Mouse (Mus musculus): ENCODE results near the gene 4931422A03Rik. TPM values are rescaled to one million over a fixed set of nuclear protein-coding genes. Genes with fewer than 3 reads are reported as not detected.
"Not testable (repeated sequence)": the region's sequence is repeated elsewhere in the genome, so short reads cannot be mapped to it uniquely, and the experiment has no call there.

Gene 4931422A03Rik
- polyA plus RNA-seq (2015; fragmentation: Nextera tagmentation; extraction: Ambion mirVana): 2.0 and 2.6 TPM in 2 replicates

DNA sequence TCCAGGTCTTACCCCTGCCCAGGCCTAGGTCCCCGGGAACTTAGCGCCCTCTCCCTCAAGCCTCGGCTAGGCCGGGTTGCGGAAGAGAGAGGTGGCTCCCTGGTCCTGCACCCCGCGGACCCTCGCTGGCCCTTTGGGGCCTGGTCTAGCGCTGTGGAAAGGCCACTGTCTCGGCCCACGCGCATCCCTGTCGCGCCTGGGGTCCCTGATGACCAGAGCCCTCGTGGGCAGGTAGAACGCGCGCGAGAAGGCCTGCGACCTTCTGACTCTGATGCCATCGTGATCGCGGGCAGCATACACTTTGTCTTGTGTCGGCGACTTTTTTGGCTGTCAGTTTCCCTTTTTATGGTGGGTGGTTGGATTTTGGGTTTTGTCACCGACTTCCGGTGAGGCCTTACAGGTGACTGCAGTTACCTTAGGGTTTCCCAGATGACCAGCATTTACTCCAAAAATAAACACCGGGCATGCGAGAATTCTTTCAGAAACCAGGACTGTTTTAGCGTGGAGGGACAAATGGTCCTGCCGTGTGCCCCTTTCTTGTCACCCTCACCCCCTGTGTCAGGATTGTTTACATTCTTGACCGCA, at the start of gene 4931422A03Rik:
Gene 4931422A03Rik, minus strand, starts transcription at position 223 of the 585 bp plus-strand sequence.
- H3K4me3 ChIP-seq (ENCODE audit: low read length): peak within 1 kb of the TSS; percentile 99
- H3K9ac ChIP-seq (replicated peaks; ENCODE audit: low read length): peak within 1 kb of the TSS; percentile 98
- H3K27me3 ChIP-seq (ENCODE audit: insufficient read depth, low read length): no peaks in the 10 kb centered on the region
- peaks cover 20% of the 10 kb centered on the region; the same call in 1 of the 2 replicates for H3K4me1 ChIP-seq (ENCODE audit: insufficient read depth, low read length)
- WGBS: under 1% methylated on average over 32 of the region's 32 CpGs
- H3K4me2 ChIP-seq (replicated peaks; ENCODE audit: low read depth, low read length): peak within 1 kb of the TSS; percentile 91
- H3K9me3 ChIP-seq (ENCODE audit: low read length): no peaks in the 10 kb centered on the region
- peak; percentile 86; the same call in 1 of the 2 replicates for ATAC-seq (ENCODE audit: low FRiP score, low TSS enrichment)
- peak within 1 kb of the TSS; percentile 71 for H3K27ac ChIP-seq (ENCODE audit: low read length)
- peaks cover 5% of the 10 kb centered on the region; the same call in 1 of the 2 replicates for H3K36me3 ChIP-seq (ENCODE audit: insufficient read depth, low read length)

- H3K9ac ChIP-seq (replicated peaks; ENCODE audit: low read length): peak within 1 kb of the TSS; percentile 46
- H3K4me1 ChIP-seq (ENCODE audit: insufficient read depth, low read length): 0 out of 2 replicates have a peak, but pooled peaks cover 4% of the 10 kb centered on the region
- peak within 1 kb of the TSS; percentile 56 for H3K4me2 ChIP-seq (replicated peaks; ENCODE audit: low read depth, low read length)
- no peaks in the 10 kb centered on the region for H3K27me3 ChIP-seq (ENCODE audit: insufficient read depth, low read length)
- WGBS: 4% methylated on average over 12 of the region's 13 CpGs
- peak within 1 kb of the TSS; percentile 53 for H3K27ac ChIP-seq (ENCODE audit: low read length)
- no peaks in the 10 kb centered on the region for H3K36me3 ChIP-seq (ENCODE audit: insufficient read depth, low read length)
- no peaks in the 10 kb centered on the region for H3K9me3 ChIP-seq (ENCODE audit: low read length)
- peak; percentile 94 for ATAC-seq (ENCODE audit: low FRiP score, low TSS enrichment)
- peak within 1 kb of the TSS; percentile 45 for H3K4me3 ChIP-seq (ENCODE audit: low read length)
Measured at GRCm38 (mm10) chr2:104069704-104070185, 41.6 kb upstream of the 4931422A03Rik start, which contains the start of gene Cd59b. Cd59b (plus strand) TSS chr2:104069849.

DNA sequence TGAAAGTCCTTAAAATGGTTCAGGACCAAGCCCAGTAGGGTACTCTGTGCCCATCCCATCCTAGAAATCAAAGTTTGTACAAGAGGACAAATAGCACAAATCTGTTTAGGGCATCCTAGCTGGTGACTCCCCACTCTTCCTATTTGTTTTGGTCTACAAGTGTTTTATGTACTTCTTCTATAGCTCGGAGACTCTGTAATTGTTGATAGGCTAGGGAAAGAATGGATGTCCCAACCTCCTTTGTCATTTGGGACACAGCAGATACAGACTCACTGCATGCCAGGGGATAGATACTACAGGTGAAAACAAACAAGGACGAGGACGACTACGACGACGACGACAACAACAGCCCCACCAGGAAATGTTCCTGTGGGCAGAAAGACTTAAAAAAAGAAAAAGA, 40.3 kb upstream of the 4931422A03Rik start, which contains the start of gene Gm10799:
Gene Gm10799, minus strand, starts transcription at position 101 of the 400 bp plus-strand sequence.
- H3K9ac ChIP-seq (replicated peaks; ENCODE audit: low read length); H3K27ac ChIP-seq (ENCODE audit: low read length); H3K27me3 ChIP-seq (ENCODE audit: insufficient read depth, low read length); H3K9me3 ChIP-seq (ENCODE audit: low read length); H3K36me3 ChIP-seq (ENCODE audit: insufficient read depth, low read length); ATAC-seq (ENCODE audit: low FRiP score, low TSS enrichment); H3K4me2 ChIP-seq (replicated peaks; ENCODE audit: low read depth, low read length); H3K4me1 ChIP-seq (ENCODE audit: insufficient read depth, low read length); H3K4me3 ChIP-seq (ENCODE audit: low read length): not testable (repeated sequence)
- 84% methylated on average over 7 of the region's 7 CpGs for WGBS

DNA sequence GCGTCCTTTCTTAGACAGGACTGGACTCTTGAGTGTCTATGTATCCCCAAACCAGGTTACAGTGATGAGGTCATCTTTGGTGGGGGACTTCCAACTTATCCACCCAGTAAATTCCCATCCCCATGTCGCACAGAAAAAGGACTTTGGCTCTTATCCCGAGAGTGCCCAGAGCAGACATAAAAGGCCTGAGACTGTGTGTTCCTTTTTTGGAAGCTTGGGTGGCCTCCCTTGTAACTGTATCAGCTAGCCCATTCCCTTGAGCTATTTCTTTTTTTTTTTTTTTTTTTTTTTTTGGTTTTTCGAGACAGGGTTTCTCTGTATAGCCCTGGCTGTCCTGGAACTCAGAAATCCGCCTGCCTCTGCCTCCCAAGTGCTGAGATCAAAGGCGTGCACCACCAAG, 37.4 kb upstream of the 4931422A03Rik start, which contains the start of gene Gm10912:
Gene Gm10912, plus strand, starts transcription at position 301 of the 400 bp plus-strand sequence.
- H3K9me3 ChIP-seq (ENCODE audit: low read length); H3K27ac ChIP-seq (ENCODE audit: low read length); H3K9ac ChIP-seq (replicated peaks; ENCODE audit: low read length); ATAC-seq (ENCODE audit: low FRiP score, low TSS enrichment); H3K27me3 ChIP-seq (ENCODE audit: insufficient read depth, low read length); H3K36me3 ChIP-seq (ENCODE audit: insufficient read depth, low read length); H3K4me1 ChIP-seq (ENCODE audit: insufficient read depth, low read length); H3K4me3 ChIP-seq (ENCODE audit: low read length); H3K4me2 ChIP-seq (replicated peaks; ENCODE audit: low read depth, low read length): not testable (repeated sequence)
- whole genome bisulfite sequencing: 94% methylated on average over 5 of the region's 6 CpGs

DNA sequence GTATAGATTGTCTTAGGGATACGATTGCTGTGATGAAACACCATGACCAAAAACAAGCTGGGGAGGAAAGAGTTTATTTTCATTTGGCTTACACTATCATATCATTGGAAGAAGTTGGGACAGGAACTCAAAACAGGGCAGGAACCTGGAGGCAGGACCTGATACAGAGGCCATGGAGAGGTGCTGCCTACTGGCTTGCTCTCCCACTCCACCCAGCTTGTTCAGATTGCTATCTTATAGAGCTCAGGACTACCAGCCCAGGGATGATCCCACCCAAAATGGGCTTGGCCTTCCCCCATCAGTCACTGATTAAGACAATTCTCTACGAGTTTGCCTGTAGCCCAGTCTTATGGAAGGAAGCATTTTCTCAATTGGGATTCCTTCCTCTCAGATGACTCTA, 36.0 kb upstream of the 4931422A03Rik start:
- no peak for ATAC-seq (ENCODE audit: low FRiP score, low TSS enrichment)
- no peak overlapping the region for H3K4me3 ChIP-seq (ENCODE audit: low read length)
- 88% methylated on average over 2 of the region's 2 CpGs for WGBS

GRCm38 (mm10) chr2:104062665-104063064, 34.5 kb upstream of the 4931422A03Rik start:
- Histone ChIP-seq H3K4me2 (replicated peaks; ENCODE audit: low read depth, low read length) (no peak overlapping the region), H3K4me1 (ENCODE audit: insufficient read depth, low read length) (no peaks in the 10 kb centered on the region), H3K4me3 (ENCODE audit: low read length) (no peak overlapping the region), H3K27me3 (ENCODE audit: insufficient read depth, low read length) (no peaks in the 10 kb centered on the region), H3K9me3 (ENCODE audit: low read length) (no peaks in the 10 kb centered on the region), H3K27ac (ENCODE audit: low read length) (no peak overlapping the region), H3K36me3 (ENCODE audit: insufficient read depth, low read length) (peaks cover 19% of the 10 kb centered on the region), H3K9ac (replicated peaks; ENCODE audit: low read length) (no peak overlapping the region)
- no peak for ATAC-seq (ENCODE audit: low FRiP score, low TSS enrichment)

More for the DNA sequence above, 36.0 kb upstream of the 4931422A03Rik start:
- Histone ChIP-seq H3K27me3 (ENCODE audit: insufficient read depth, low read length) (no peaks in the 10 kb centered on the region), H3K9me3 (ENCODE audit: low read length) (no peaks in the 10 kb centered on the region), H3K9ac (replicated peaks; ENCODE audit: low read length) (no peak overlapping the region), H3K27ac (ENCODE audit: low read length) (no peak overlapping the region), H3K4me2 (replicated peaks; ENCODE audit: low read depth, low read length) (no peak overlapping the region), H3K36me3 (ENCODE audit: insufficient read depth, low read length) (peaks cover 13% of the 10 kb centered on the region), H3K4me1 (ENCODE audit: insufficient read depth, low read length) (no peaks in the 10 kb centered on the region)

DNA sequence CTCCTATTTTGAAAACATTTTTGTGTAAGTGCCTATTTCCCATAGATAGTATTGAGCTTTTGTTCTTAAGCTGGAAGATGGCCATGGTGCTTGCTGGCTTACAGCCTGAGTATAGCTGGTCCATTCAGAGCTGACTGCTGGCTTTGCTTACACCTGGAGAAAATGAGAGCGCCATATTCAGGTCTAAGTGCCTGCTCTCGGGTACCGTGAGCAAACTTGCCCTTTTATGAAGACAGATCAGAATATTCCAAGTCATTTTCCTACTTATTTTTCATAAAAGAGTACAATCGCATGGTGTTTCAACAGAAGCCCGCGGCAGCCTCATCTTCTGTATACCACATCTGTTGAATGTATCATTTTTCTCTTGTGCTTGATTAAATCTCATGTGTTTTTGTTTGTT, 32.8 kb upstream of the 4931422A03Rik start:
- Histone ChIP-seq H3K4me3 (ENCODE audit: low read length) (no peak overlapping the region), H3K4me2 (replicated peaks; ENCODE audit: low read depth, low read length) (no peak overlapping the region), H3K9ac (replicated peaks; ENCODE audit: low read length) (no peak overlapping the region), H3K4me1 (ENCODE audit: insufficient read depth, low read length) (no peaks in the 10 kb centered on the region), H3K27me3 (ENCODE audit: insufficient read depth, low read length) (no peaks in the 10 kb centered on the region), H3K36me3 (ENCODE audit: insufficient read depth, low read length) (peaks cover 19% of the 10 kb centered on the region), H3K27ac (ENCODE audit: low read length) (no peak overlapping the region), H3K9me3 (ENCODE audit: low read length) (no peaks in the 10 kb centered on the region)
- 95% methylated on average over 6 of the region's 6 CpGs for WGBS
- no peak for ATAC-seq (ENCODE audit: low FRiP score, low TSS enrichment)

GRCm38 (mm10) chr2:104059786-104060185, 31.6 kb upstream of the 4931422A03Rik start:
- no peak overlapping the region for H3K27ac ChIP-seq (ENCODE audit: low read length)
- H3K4me1 ChIP-seq (ENCODE audit: insufficient read depth, low read length): no peaks in the 10 kb centered on the region
- H3K4me3 ChIP-seq (ENCODE audit: low read length): no peak overlapping the region
- H3K9me3 ChIP-seq (ENCODE audit: low read length): no peaks in the 10 kb centered on the region
- no peaks in the 10 kb centered on the region for H3K27me3 ChIP-seq (ENCODE audit: insufficient read depth, low read length)
- H3K4me2 ChIP-seq (replicated peaks; ENCODE audit: low read depth, low read length): no peak overlapping the region
- H3K36me3 ChIP-seq (ENCODE audit: insufficient read depth, low read length): peaks cover 24% of the 10 kb centered on the region
- no peak overlapping the region for H3K9ac ChIP-seq (replicated peaks; ENCODE audit: low read length)
- ATAC-seq (ENCODE audit: low FRiP score, low TSS enrichment): no peak
- WGBS: 75% methylated on average over 10 of the region's 10 CpGs

DNA sequence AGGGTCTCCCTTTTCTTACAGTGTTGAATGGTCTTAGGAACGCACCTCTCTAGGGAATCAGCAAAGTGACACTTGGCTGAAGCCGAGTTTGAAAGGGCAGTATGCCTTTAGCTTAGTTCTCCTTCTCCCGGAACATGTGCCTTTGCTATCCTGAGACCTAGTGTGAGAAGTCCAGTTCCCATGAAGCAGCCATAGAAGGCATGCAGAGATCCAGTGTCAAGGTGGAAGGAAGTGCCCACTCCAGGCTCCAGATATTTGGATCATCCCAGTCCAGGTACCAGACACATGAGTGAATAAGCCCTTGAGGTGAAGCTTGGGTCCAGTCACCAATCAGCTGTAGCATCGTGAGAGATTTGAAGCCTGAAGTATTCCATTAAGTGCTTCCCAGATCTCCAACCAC, 30.8 kb upstream of the 4931422A03Rik start:
- Histone ChIP-seq H3K27me3 (ENCODE audit: insufficient read depth, low read length) (no peaks in the 10 kb centered on the region), H3K4me2 (replicated peaks; ENCODE audit: low read depth, low read length) (no peak overlapping the region), H3K9me3 (ENCODE audit: low read length) (no peaks in the 10 kb centered on the region), H3K4me3 (ENCODE audit: low read length) (no peak overlapping the region), H3K27ac (ENCODE audit: low read length) (no peak overlapping the region), H3K4me1 (ENCODE audit: insufficient read depth, low read length) (no peaks in the 10 kb centered on the region), H3K36me3 (ENCODE audit: insufficient read depth, low read length) (peaks cover 24% of the 10 kb centered on the region), H3K9ac (replicated peaks; ENCODE audit: low read length) (no peak overlapping the region)
- ATAC-seq (ENCODE audit: low FRiP score, low TSS enrichment): no peak
- 93% methylated on average over 4 of the region's 4 CpGs for WGBS

DNA sequence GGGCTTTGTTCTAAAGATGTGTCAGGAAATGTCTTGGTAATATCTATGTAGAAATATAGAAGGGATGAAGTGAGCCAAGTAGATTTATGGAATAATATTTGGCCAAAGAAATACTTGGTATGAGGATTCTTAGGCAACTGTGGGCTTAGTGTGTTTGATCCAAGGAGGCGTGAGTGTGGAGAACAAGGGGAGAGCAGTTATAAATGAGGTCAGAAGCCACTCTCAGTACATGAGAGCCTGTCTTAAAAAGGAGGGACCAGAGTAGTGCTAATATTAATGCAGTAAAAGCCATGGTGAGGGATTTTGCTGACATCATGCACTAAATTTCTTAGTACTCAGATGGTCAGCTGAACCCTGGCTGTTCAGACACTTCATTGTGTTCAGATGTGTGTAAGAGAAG, 30.2 kb upstream of the 4931422A03Rik start:
- Histone ChIP-seq H3K4me1 (ENCODE audit: insufficient read depth, low read length) (no peaks in the 10 kb centered on the region), H3K9ac (replicated peaks; ENCODE audit: low read length) (no peak overlapping the region), H3K27me3 (ENCODE audit: insufficient read depth, low read length) (no peaks in the 10 kb centered on the region), H3K4me2 (replicated peaks; ENCODE audit: low read depth, low read length) (no peak overlapping the region), H3K27ac (ENCODE audit: low read length) (no peak overlapping the region), H3K36me3 (ENCODE audit: insufficient read depth, low read length) (peaks cover 24% of the 10 kb centered on the region), H3K4me3 (ENCODE audit: low read length) (no peak overlapping the region), H3K9me3 (ENCODE audit: low read length) (no peaks in the 10 kb centered on the region)
- no peak for ATAC-seq (ENCODE audit: low FRiP score, low TSS enrichment)
- 94% methylated on average over 1 of the region's 1 CpGs for WGBS
